Mouse (Mus musculus) lung, adult 18-20 months (tissue): ENCODE data around the gene Plagl1.
A peak's percentile ranks its signal among the peaks of the same experiment; 100 is the strongest.

Experiments
- DNase-seq, 2 experiments: peaks; one replicate each; pipeline ENCODE4 v3.0.0; 2022; ENCODE audit warnings: mixed read lengths in 2 of 2

The Plagl1 gene

DNA sequence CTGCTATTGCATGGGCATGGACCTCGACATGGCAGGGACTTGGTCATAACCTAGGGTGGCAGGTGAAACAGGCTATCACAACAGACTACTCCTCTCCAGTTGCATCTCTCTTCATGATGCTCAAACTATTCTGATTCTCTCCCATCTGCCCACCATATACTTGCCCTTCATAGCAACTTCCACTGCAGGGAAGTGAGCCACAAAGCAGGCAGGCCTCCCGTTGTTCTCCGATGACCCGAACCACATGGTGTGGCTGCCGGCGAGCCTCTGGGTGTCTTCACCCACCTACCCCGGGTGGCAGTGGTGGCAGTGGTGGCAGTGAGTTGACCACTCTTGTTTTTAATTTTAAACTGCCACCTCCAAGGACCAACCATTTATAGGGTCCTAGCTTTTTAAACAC is 75.4 kb downstream of the Plagl1 start:
- no peak for DNase-seq

DNA sequence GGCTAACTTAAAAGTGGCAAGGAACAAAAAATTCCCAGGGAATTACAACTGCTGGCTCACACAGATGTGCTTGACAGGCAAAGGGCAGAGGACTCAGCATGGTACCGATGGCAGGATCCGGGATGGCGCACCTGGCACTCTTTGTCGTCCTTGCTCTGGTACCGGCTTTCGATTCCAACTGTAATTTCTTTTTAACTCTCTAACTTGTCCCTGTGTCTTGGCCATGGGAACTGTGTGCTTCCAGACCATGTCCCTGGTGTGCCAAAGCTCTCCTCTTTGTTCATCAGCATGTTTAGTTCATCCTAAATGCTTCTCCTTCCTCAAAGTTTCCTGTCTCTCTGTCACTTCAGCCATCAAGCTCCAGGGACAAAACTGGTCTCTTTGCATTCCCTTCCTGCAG is 77.6 kb downstream of the Plagl1 start:
- DNase-seq = peak in 1 of 2 experiments; percentile 28

DNA sequence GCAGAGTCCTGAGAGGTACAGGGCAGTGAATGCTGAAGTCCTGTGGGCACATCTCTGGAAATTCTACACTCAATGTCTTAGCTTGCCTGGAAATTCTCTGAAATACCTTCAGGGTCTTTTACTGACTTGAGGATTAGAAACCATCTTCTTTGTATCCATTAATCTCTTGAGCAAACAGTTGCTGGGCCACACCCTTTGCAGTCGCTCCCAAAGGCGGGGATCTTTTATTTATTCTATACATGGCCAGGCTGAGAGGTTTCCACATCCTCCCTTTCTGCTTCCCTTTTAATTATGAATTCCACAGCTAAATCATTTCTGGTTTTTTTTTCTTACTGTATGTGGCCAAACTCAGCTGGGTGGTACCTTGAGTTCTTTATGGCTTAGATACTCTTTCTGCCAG is 80.1 kb downstream of the Plagl1 start:
- DNase-seq = no peak

GRCm38 (mm10) chr10:13150435-13150834 is 90.1 kb downstream of the Plagl1 start:
- DNase-seq = no peak

DNA sequence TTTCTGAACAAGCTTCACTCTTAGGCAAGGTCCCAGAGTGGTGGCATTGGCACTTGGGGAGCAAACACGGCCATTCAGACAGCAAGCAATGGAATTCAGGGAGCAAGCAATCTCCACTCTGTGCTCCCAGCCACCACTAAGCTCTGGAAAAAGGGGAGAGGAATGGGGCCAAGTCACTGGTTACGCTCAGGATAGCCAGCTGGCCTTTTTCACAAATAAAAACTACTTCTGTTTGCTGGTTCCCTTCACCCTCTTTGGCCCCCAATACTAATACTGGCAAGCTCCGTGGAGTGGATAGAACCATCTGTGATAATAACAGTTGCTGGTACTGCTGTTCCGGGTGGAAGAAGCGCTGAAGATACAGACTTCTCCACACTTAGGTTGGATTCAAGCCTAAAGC is 91.0 kb downstream of the Plagl1 start:
- DNase-seq = peak in 1 of 2 experiments; percentile 4

DNA sequence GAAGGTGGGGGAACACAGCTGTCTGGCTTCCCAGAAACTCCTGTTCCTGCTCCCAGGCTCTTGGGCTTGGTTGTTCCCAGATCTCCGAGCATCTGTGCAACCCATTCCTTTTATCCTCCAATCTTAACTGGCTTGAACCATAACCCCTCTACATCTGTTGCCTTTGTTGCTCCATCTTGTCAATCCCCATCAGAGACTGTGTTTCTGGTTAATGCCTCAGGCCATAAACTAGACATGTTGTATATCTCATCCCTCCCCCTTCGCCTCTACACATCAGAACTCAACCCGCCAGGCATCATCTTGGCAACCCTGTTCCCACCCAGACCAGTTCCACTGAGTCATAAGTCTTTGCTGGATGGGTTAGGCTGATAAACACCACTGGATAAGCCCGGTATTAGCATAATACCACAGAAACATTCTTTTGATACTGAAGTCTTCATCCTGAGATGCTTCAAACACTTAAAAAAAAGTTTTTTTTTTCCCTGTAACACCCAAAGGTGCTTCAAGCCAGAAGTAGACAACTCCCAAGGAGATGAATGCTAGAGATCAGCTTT is 92.6 kb downstream of the Plagl1 start:
- no peak for DNase-seq

DNA sequence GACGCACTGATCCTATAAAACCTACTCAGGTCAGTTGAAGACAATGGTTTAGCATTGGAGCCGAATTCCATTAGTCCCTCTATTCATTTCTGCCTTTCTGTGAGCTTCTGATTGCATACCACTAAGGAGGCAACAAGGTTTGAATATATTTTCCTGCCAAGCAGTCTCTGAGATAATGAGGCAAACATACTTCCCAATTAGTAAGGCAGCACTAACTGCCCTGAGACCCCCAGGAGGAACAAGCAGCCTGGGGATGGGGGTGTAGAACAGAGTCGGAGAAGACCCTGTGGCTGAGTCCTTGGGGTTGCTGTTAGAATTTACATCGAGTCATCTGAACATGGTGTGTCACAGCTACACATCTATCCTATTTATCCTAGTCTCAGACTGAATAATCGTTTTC is 95.1 kb downstream of the Plagl1 start:
- no peak for DNase-seq

- no peak for DNase-seq
Observed at GRCm38 (mm10) chr10:13160913-13161312, 100.6 kb downstream of the Plagl1 start.

GRCm38 (mm10) chr10:13162031-13162430 is 101.7 kb downstream of the Plagl1 start:
- DNase-seq = no peak

DNA sequence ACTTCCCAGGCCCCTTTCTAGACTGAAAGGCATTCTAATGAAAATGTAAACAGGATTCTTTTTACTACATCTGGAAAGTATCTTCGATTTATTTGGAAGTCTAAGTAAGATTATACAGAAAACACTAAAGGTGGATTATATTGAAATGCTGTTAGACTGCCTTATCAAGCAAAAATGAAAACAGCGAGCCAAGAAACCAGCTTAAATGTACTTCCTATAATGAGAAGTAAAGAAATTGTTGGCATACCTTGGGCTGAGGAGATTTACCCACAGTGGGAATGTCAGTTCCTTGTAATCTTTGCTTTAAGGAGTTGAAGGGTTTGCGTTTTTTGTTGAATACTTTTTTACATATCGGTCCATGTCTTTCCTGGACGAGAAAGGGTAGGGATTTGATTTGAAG is 108.2 kb downstream of the Plagl1 start:
- no peak for DNase-seq

DNA sequence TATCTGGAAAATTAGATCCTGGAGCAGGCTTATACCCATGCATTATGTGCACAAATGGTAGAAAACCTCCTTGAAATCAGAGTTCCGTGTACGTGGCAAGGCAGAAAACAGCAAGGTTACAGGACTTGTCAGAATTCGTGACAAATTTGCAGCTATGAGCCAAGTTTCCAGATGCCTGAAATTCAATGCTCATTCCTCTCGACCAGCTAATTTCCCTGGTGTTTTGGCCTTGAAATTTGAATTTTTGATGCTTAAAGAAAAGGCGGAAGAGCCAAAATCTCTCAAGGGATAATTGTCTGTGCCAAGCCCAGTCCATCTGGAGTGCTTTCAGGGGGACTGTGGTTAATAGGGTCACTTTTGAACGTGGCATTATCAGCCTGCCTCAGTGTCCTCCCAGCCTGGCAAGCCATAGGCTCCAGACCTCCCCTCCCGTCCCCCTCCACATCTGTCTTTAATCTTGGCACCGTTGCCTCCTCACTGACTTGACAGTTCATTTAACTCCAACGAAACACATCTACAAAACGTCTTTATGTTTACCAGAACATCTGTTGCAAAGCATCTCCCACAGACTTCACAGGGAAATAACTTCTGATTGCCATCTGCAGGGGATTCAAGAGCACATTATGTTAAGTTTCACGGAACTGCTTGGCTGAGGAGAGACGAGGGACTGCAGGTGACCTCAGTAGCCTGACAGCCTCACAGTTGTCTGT is 110.6 kb downstream of the Plagl1 start:
- no peak for DNase-seq

DNA sequence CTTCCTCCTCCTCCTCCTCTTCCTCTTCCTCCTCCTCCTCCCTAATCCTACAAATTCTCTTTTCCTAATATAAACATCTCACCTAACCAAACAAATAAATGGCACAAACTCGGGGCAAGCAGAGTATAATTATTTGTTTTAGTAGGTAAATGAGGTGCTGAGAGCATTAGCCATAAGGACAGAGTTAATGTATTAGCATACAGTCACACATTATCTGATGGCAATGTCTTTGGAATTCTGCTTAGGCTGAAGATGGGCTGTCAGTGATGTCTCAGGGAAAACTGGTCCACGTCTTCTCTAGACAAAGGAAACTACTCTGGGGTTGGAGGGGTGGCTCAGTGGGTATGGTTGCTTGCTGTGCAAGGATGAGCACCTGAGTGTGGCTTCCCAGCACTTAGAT is 111.2 kb downstream of the Plagl1 start:
- DNase-seq = no peak

GRCm38 (mm10) chr10:13172798-13173221 is 112.5 kb downstream of the Plagl1 start:
- no peak for DNase-seq

GRCm38 (mm10) chr10:13175866-13176265 is 115.6 kb downstream of the Plagl1 start:
- DNase-seq = no peak

DNA sequence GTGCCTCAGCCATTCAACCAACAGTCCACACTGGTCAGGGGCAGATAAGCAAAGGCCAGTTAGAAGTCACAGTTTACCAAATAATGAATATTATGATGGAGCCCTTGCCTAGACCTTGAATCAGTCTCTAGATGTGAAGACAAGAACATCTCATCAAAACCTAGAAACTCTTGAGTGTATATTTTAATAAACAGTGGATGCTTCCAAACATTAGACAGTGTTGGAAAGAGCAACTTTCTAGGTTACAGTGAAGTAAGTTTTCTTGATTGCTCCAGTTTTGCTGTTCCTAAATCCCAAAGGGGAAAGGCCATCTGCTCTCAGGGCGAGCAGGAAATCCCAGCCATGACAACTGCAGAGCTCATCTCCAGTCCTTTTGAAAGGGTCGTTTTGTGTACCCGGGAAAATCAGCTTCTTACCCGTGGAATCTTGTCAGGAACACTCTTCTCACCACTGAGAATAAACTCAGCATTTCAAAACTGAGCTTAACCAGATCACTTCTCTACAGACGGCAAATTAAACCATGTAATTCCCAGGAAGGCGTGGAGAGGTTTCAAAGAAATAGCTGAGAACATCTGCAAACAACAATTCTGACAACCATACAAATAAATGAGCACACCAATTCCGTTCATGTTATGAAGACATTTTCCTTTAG is 117.8 kb downstream of the Plagl1 start, which contains the start of gene Zc2hc1b:
Zc2hc1b (minus strand) TSS at position 51 of the 652 bp plus-strand sequence.
- no peak for DNase-seq

DNA sequence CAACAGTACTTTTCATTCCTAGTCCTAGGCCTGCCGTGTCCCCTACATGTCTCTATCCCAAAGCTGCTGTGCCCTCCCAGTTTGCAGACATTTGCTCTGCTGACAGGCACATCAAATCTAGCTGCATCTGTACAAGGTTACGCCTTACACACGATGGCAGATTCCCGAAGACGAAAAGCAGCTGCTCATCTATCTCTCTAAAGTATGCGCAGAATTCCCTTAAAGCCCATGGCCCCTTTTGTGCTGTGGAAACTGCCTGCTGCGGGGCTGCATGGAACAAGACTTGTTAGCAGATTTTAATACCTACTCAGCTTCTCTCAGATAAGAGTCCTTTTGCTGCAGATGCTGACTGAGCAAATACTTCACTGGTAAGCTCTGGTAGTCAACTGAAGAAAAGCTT is 119.9 kb downstream of the Plagl1 start:
- no peak for DNase-seq
